Mouse (Mus musculus) CD4-positive helper T cell, adult 2 months (primary cell): ENCODE results near the gene Unc5cl.

Experiments
- DNase-seq: peaks from one replicate; pipeline ENCODE4 v3.0.0-alpha.2; 2012; ENCODE audit warnings: low read depth, missing footprints, low spot score

Gene Unc5cl

DNA sequence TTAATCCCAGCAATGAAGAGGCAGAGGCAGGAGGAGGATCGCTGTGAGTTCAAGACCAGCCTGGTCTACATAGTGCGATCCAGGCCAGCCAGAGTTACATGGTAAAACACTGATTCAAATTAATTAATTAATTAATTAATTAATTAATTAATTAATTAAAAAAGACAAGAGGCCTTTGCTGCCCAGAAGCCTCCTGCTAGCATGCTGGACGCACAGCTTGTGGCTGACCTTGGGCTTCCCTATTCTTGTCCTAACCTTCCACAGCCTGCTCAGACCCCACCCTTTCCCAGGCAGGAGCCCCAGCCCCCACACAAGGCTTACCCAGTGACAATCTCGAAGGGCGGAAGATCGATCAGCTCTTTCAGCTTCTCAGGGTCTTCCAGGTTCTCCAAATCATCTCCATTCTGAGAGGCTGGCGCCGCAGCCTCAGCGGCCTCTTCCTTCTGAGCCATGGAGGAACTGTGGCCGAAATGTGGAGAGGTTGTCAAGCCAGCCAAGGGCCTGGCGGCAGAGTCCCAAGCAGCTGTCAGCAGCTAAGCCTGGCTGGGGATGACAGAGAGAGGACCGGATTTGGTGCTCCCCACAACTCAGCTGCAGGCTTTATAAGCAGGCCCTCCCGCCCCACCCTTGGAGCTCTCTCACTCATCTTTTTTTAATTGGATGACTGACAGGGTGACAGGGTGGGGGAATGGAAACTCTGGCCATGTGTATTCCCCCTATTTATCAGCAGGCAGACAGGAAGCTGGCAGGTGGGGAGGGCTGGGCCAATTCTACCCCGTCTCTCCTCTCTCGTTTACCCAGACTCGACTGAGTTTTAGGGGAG is 22.3 kb upstream of the Unc5cl start, which contains the start of gene Apobec2:
Apobec2 (minus strand) TSS at position 773 of the 823 bp plus-strand sequence.
- peak; percentile 35 for DNase-seq

DNA sequence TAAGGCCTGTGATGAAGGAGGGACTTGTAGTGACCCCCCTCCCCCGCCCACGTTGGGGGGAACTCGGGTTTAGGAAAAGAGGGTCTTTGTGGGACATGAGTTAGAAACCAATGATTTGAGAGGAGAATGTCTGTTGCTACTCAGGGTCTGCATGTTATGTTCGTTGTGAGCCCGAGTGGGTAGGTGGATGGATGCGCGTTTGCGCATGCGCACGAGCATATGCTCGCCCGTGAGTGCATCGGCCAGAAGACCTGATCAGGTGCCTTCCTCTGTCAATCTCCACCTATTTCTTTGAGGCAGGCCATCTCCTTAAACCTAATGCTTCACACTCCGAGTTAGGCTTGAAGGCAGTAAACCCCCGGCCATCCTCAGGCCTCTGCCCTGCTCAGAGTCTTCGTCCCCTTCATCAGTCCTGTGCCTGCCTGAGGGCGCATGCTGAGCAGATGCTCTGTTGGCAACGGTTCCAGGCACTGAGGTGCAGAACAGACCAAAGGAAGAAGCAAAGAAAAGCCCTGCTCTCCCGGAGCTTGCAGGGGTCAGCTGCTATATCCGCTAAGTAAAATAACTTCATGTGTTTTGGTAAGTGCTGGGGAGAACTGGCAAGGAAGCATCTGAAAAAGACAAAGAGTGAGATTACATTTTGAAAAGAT is 21.6 kb upstream of the Unc5cl start:
- DNase-seq, result no peak

- no peak for DNase-seq
Observed at GRCm38 (mm10) chr17:48433689-48434330, 20.9 kb upstream of the Unc5cl start.

DNA sequence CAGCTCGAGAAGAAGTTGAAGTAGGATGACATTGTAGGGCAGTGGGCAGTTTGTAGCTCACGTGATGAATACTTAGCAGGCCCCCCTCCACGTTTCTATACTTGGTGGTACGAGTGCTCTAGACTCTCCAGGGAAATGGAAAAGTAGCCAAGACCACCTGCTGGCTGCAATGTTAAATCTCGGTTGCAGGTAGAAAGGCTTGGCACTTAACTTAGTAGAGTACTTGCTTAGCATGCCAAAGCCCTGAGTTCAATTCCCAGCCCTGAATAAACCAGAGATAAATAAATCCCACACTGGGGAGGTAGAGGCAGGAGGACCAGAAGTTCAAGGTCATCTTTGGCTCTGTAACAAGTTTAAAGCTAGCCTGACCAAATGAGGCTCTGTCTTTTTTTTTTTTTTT is 20.2 kb upstream of the Unc5cl start:
- DNase-seq, result no peak

GRCm38 (mm10) chr17:48436487-48436886 is 18.2 kb upstream of the Unc5cl start:
- no peak for DNase-seq

GRCm38 (mm10) chr17:48437421-48437911 is 17.2 kb upstream of the Unc5cl start:
- no peak for DNase-seq

GRCm38 (mm10) chr17:48442745-48443457 is 11.8 kb upstream of the Unc5cl start:
- no peak for DNase-seq

DNA sequence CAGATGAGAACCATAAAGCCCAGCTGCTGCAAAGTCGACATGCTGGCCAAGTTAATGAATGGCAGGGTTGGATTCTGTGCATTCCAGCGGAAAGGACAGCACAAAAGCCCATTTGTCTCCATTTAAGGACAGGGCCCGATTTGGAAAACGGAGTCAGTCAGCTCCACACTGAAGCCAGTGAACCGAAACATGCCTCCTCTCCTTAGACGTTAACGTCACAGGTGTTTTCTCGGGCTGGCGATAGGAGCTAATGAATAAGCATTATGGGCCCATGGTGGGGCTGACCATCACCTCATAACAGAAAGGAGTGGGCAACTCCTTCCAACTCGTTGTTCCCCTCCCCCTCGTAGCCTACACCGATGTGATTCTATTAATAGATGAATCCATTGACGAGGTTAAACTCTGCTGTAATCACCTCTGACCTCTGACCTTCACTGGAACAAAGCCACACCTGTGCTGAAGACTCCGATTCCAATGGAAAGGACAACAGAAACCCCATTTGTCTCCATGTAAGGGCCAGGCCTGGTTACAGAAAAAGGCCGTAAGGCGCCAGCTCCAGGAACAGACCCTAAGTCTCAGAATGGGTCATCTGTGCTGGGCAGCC is 11.1 kb upstream of the Unc5cl start:
- no peak for DNase-seq

- no peak for DNase-seq
Observed at GRCm38 (mm10) chr17:48447675-48448074, 7.0 kb upstream of the Unc5cl start.

GRCm38 (mm10) chr17:48450666-48451352 is 3.9 kb upstream of the Unc5cl start:
- no peak for DNase-seq

GRCm38 (mm10) chr17:48451353-48451675 is 3.4 kb upstream of the Unc5cl start, which contains the start of gene Tspo2:
Gene Tspo2 (minus strand): TSS chr17:48451522.
- DNase-seq, result no peak

DNA sequence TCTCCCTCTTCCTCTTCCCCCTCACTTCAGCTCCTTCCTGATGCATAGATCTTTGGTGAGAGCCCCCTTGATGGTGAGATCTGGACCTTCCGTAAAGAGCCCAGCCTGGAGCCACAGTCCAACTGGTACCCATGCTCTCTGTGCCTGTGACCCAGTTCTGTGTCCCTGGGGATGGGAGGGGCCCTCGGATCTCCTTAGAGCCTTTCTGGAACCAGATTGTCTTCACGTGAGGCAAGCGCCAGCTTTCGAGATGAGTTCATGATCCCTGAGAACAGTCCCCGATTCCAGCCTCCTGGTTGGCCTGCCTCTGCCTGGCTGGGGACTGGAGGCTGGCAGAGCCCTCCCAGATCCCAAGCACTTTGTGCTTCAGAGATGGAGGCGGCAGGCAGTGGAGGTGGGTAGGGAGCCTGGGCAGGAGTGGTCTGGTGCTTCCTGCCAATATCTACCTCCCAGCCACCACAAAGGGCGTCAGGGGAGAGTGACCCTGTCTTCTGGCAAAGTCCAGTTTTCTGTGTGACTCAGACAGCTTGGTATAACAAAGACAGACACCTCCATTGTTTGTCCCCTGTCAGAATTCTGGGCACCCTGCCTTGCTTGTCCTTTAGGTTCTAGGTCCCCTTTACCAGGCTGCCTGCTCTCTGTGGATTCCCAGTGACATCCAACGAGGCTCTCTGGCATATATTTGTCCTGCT is 2.8 kb upstream of the Unc5cl start:
- no peak for DNase-seq

DNA sequence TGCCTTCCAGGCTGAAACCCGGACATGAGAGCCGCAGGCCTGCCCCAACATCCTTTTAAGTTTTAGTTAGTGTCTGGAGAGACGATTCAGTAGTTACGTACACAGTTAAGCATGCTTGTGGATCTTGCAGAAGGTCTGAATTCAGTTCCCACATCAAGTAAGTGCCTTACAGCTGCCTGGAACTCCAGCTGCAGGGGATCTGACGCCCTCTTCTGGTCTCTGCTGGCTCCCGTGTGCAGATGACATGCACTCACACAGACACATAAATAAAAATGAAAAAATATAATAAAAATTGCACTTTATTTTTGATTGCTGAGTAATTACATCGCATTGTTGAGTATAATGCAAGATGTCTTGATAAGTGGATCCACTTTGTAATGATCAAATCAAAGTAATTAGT is 1.2 kb upstream of the Unc5cl start:
- DNase-seq, result peak; percentile 13

DNA sequence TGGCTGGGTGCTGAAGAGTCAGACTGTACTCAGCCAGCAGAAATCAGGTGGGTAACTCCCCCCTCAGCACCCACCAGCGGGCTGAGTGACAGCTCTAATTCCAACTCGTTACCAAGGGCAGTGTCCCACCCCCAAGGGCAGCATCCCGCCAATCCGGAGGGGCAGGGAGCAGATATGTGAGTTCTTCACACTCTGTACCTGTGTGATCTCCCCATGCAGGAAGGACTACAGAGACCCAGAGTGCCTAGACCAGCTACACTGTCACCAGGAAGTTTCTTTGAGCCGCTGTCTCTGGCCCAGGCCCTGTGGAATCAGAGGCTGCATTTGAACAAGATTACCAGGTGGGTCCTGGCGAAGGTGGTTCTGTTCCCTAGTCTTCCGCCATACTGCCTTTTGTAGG is 511 bp upstream of the Unc5cl start:
- no peak for DNase-seq

DNA sequence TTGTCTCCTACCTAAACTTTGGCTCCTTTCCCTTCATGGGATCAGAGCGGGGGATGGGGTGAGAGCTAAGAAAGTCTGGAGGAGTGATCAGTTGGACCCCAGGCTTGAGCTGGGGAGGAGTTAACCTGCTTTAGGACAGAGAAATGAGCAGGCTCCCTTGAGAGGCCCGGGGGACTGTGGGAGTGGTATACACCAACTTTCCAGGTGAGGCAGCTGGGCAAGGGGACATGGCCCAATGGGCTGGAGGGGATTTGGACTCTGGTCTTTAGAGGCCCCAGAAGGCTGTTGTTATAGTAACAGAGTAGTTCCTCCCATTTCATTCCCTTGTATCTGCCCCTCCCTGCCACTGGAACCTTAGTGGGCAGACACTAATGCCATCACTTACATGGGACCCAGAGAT is 1.3 kb downstream of the Unc5cl start:
- no peak for DNase-seq

GRCm38 (mm10) chr17:48457971-48458653 is 3.4 kb downstream of the Unc5cl start:
- no peak for DNase-seq

DNA sequence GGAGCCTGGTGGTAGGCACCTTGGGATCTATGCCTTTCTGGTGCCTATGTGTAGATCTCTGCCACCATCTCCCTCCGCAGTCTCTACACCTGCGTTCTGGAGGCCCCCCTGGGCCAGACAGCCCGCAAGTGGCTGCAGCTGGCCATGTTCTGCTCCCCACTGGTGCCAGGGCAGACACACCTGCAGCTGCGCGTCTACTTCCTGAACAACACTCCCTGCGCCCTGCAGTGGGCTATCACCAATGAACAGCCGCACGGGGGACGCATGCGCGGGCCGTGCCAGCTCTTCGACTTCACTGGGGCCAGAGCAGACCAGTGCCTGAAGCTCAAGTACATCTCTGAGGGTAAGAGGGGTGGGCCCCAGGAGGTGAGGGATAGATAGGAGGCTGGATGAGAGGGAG is 7.4 kb downstream of the Unc5cl start:
- DNase-seq, result peak; percentile 71

DNA sequence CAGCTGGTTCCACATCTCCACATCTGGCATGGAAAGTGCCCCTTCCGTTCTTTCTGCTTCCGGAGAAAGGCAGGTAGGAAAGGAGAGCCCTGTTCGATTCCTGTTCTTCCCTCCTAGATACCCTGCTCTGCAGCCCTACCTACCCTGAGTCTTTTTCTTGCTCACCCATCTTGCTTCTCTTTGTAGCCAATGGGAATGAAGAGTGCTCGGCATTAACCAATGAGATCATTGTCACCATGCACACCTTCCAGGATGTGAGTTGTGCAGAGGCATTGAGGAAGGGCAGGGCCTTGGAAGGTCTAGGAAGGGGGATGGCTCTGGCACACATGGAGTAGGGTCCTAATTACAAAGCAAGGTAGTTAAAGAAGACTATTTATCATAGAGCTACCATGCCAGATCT is 8.7 kb downstream of the Unc5cl start:
- peak; percentile 25 for DNase-seq

GRCm38 (mm10) chr17:48466769-48467394 is 12.2 kb downstream of the Unc5cl start:
- peak; percentile 54 for DNase-seq
